Mouse (Mus musculus) MEL (cell line): ENCODE measurements at regions not wholly inside any gene's neighbourhood (a gene's known extent, or its start where the extent isn't known, plus 50 kb on each side); places are given as distances from the start of the nearest gene placed in this dataset.

Experiments used
- DNase-seq: peaks from one replicate; pipeline ENCODE4 v3.0.0; 2011; ENCODE audit warnings: low read depth, low spot score
- H3K27ac ChIP-seq: 2 replicates; pipeline ENCODE4 v1.5.1; 2012; ENCODE audit warnings: low read depth, mild to moderate bottlenecking, control low read depth, low read length, moderate library complexity; ENCODE audit not compliant: control insufficient read depth
- H3K27me3 ChIP-seq, 2 experiments: fragments of 150-350 bp in 1 of 2; sonication (generic) in 1 of 2; 2 replicates each; pipeline ENCODE4 v1.6.1; 2012; ENCODE audit warnings: low read length in 2 of 2, mild to moderate bottlenecking in 2 of 2, improper control_type of control experiment in 1 of 2, moderate library complexity in 1 of 2; ENCODE audit not compliant: insufficient read depth in 2 of 2, control insufficient read depth in 1 of 2
- H3K36me3 ChIP-seq, 2 experiments: 2 replicates each; pipeline ENCODE4 v1.6.1; 2012 to 2014; ENCODE audit warnings: low read length in 2 of 2, improper control_type of control experiment in 1 of 2, inconsistent platforms in 1 of 2, mild to moderate bottlenecking in 1 of 2; ENCODE audit not compliant: insufficient read depth in 2 of 2, control insufficient read depth in 1 of 2
- H3K4me1 ChIP-seq, 2 experiments: fragments of 150-350 bp in 1 of 2; sonication (generic) in 1 of 2; 2 replicates each; pipeline ENCODE4 v1.6.1; 2012; ENCODE audit warnings: low read length in 2 of 2, improper control_type of control experiment in 1 of 2, mild to moderate bottlenecking in 1 of 2; ENCODE audit not compliant: insufficient read depth in 2 of 2, control insufficient read depth in 1 of 2
- H3K4me3 ChIP-seq, 2 experiments: fragments of 150-350 bp in 1 of 2; sonication (generic) in 1 of 2; 2 replicates each; pipeline ENCODE4 v1.5.1; 2012; ENCODE audit warnings: low read depth in 2 of 2, low read length in 2 of 2, mild to moderate bottlenecking in 2 of 2, moderate library complexity in 2 of 2, control low read depth in 1 of 2, improper control_type of control experiment in 1 of 2; ENCODE audit not compliant: control insufficient read depth in 1 of 2, insufficient read depth in 1 of 2
- H3K79me2 ChIP-seq: 2 replicates; pipeline ENCODE4 v1.6.1; 2012; ENCODE audit warnings: mild to moderate bottlenecking, low read length, moderate library complexity; ENCODE audit not compliant: control insufficient read depth, poor library complexity, insufficient read depth
- H3K9ac ChIP-seq: 2 replicates; pipeline ENCODE4 v1.6.1; 2012; ENCODE audit warnings: low read depth, mild to moderate bottlenecking, control low read depth, low read length, moderate library complexity; ENCODE audit not compliant: control insufficient read depth, poor library complexity, severe bottlenecking
- H3K9me3 ChIP-seq: fragments of 150-350 bp; sonication (generic); replicated peaks from 2 replicates; pipeline ENCODE4 v1.6.1; 2012; ENCODE audit warnings: mild to moderate bottlenecking, low read length, improper control_type of control experiment, moderate library complexity; ENCODE audit not compliant: insufficient read depth
- CHD2 ChIP-seq: IDR thresholded peaks from 2 replicates; pipeline ENCODE4 v1.6.1; 2011; ENCODE audit warnings: low read length, improper control_type of control experiment
- E2F4 ChIP-seq: IDR thresholded peaks from 2 replicates; pipeline ENCODE4 v1.6.1; 2011; ENCODE audit warnings: low read depth, low read length, improper control_type of control experiment, borderline replicate concordance
- ELF1 ChIP-seq: IDR thresholded peaks from 2 replicates; pipeline ENCODE4 v1.6.1; 2014; ENCODE audit warnings: low read depth, mild to moderate bottlenecking, inconsistent platforms, low read length, improper control_type of control experiment, moderate library complexity
- ETS1 ChIP-seq: IDR thresholded peaks from 2 replicates; pipeline ENCODE4 v1.6.1; 2012; ENCODE audit warnings: low read depth, mild to moderate bottlenecking, inconsistent platforms, low read length, improper control_type of control experiment, moderate library complexity
- GABPA ChIP-seq: IDR thresholded peaks from 2 replicates; pipeline ENCODE4 v1.6.1; 2012; ENCODE audit warnings: low read depth, mild to moderate bottlenecking, inconsistent platforms, low read length, improper control_type of control experiment, moderate library complexity
- GATA1 ChIP-seq: IDR thresholded peaks from 2 replicates; pipeline ENCODE4 v1.6.1; 2011; ENCODE audit warnings: low read depth, low read length, improper control_type of control experiment
- JUND ChIP-seq: IDR thresholded peaks from 2 replicates; pipeline ENCODE4 v1.6.1; 2011; ENCODE audit warnings: low read depth, mild to moderate bottlenecking, improper control_type of control experiment, low read length
- KAT2A ChIP-seq: conservative IDR thresholded peaks from 2 replicates; pipeline ENCODE4 v1.6.1; 2012; ENCODE audit warnings: low read depth, low read length, improper control_type of control experiment, inconsistent platforms
- MAX ChIP-seq: IDR thresholded peaks from 2 replicates; pipeline ENCODE4 v1.6.1; 2011; ENCODE audit warnings: low read length, improper control_type of control experiment
- MAZ ChIP-seq: IDR thresholded peaks from 2 replicates; pipeline ENCODE4 v1.6.1; 2012; ENCODE audit warnings: low read depth, mild to moderate bottlenecking, inconsistent platforms, low read length, improper control_type of control experiment
- MXI1 ChIP-seq: IDR thresholded peaks from 2 replicates; pipeline ENCODE4 v1.6.1; 2011; ENCODE audit warnings: mild to moderate bottlenecking, low read depth, low read length, improper control_type of control experiment
- MYB ChIP-seq: IDR thresholded peaks from 2 replicates; pipeline ENCODE4 v1.6.1; 2011; ENCODE audit warnings: mild to moderate bottlenecking, low read depth, low read length, improper control_type of control experiment
- NRF1 ChIP-seq: IDR thresholded peaks from 2 replicates; pipeline ENCODE4 v1.6.1; 2014; ENCODE audit warnings: low read depth, mild to moderate bottlenecking, inconsistent platforms, low read length, improper control_type of control experiment, moderate library complexity; ENCODE audit not compliant: poor library complexity, insufficient read depth, severe bottlenecking
- POLR2A ChIP-seq, 2 experiments: IDR thresholded peaks; 2 replicates each; pipeline ENCODE4 v1.6.1; 2011 to 2012; ENCODE audit warnings: low read length in 2 of 2, mild to moderate bottlenecking in 2 of 2, control low read depth in 1 of 2, improper control_type of control experiment in 1 of 2, low read depth in 1 of 2, moderate library complexity in 1 of 2; ENCODE audit not compliant: control insufficient read depth in 1 of 2, insufficient read depth in 1 of 2, poor library complexity in 1 of 2
- POLR2AphosphoS2 ChIP-seq: IDR thresholded peaks from 2 replicates; pipeline ENCODE4 v1.6.1; 2011; ENCODE audit warnings: low read length, improper control_type of control experiment
- RAD21 ChIP-seq: IDR thresholded peaks from 2 replicates; pipeline ENCODE4 v1.6.1; 2011; ENCODE audit warnings: mild to moderate bottlenecking, low read depth, low read length, improper control_type of control experiment
- RCOR1 ChIP-seq: IDR thresholded peaks from 2 replicates; pipeline ENCODE4 v1.6.1; 2012; ENCODE audit warnings: low read depth, mild to moderate bottlenecking, inconsistent platforms, low read length, improper control_type of control experiment
- SMC3 ChIP-seq: IDR thresholded peaks from 2 replicates; pipeline ENCODE4 v1.6.1; 2011; ENCODE audit warnings: low read depth, low read length, improper control_type of control experiment
- TBP ChIP-seq: IDR thresholded peaks from 2 replicates; pipeline ENCODE4 v1.8.0; 2011; ENCODE audit warnings: low read depth, low read length, improper control_type of control experiment
- TCF12 ChIP-seq: IDR thresholded peaks from 2 replicates; pipeline ENCODE4 v1.6.1; 2014; ENCODE audit warnings: low read depth, mild to moderate bottlenecking, inconsistent platforms, low read length, improper control_type of control experiment, moderate library complexity
- ZKSCAN1 ChIP-seq: IDR thresholded peaks from 2 replicates; pipeline ENCODE4 v1.6.1; 2012; ENCODE audit warnings: low read depth, mild to moderate bottlenecking, inconsistent platforms, low read length, improper control_type of control experiment, moderate library complexity
- ZMIZ1 ChIP-seq: IDR thresholded peaks from 2 replicates; pipeline ENCODE4 v1.6.1; 2012; ENCODE audit warnings: low read depth, mild to moderate bottlenecking, inconsistent platforms, low read length, improper control_type of control experiment, moderate library complexity

- Histone ChIP-seq H3K9me3 (no peaks in the 10 kb centered on the region), H3K36me3 (no peaks in the 10 kb centered on the region), H3K79me2 (no peaks in the 10 kb centered on the region), H3K27me3 (no peaks in the 10 kb centered on the region), H3K4me3 (no peak overlapping the region), H3K27ac (no peak overlapping the region), H3K9ac (no peak overlapping the region), H3K4me1 (no peaks in the 10 kb centered on the region)
- TF ChIP-seq RAD21 (no peak), RCOR1 (no peak), MYB (no peak), CHD2 (no peak), ELF1 (no peak), SMC3 (no peak), E2F4 (no peak), TBP (no peak), MAX (no peak), NRF1 (no peak), TCF12 (no peak), ETS1 (no peak), POLR2AphosphoS2 (no peak), GABPA (no peak), ZMIZ1 (no peak), MAZ (no peak), KAT2A (no peak), ZKSCAN1 (no peak)
- DNase-seq, result no peak
Observed at GRCm38 (mm10) chr3:35361086-35361485, 392.8 kb upstream of the Atp11b start.

- no peak overlapping the region for H3K27ac ChIP-seq
- no peak for DNase-seq
- no peaks in the 10 kb centered on the region for H3K79me2 ChIP-seq
- H3K4me3 ChIP-seq, result no peak overlapping the region
- no peak overlapping the region for H3K9ac ChIP-seq
- no peaks in the 10 kb centered on the region for H3K4me1 ChIP-seq
- H3K27me3 ChIP-seq, result no peaks in the 10 kb centered on the region
- H3K9me3 ChIP-seq, result no peaks in the 10 kb centered on the region
- TF ChIP-seq CHD2 (no peak), RAD21 (no peak), TCF12 (no peak), GATA1 (no peak), POLR2A (IDR thresholded peaks at IDR 0.05; ENCODE audit: control insufficient read depth in 1 of 2, insufficient read depth in 1 of 2, low read depth in 1 of 2, low read length in 2 of 2, poor library complexity in 1 of 2) (no peak), POLR2AphosphoS2 (no peak), GABPA (no peak), MXI1 (no peak), E2F4 (no peak), RCOR1 (no peak), JUND (no peak)
- no peaks in the 10 kb centered on the region for H3K36me3 ChIP-seq
Observed at GRCm38 (mm10) chr3:35365431-35365830, 388.5 kb upstream of the Atp11b start.
